Mouse (Mus musculus) forebrain, embryonic 15.5 days (tissue): Measurements from ENCODE around the gene Btf3. TPM values are rescaled to one million over a fixed set of nuclear protein-coding genes. Genes with fewer than 3 reads are reported as not detected.

Experiments used
- ATAC-seq: fragments of 200-750 bp; cut with Nextera tagmentation; replicated peaks from 2 replicates; pipeline ENCODE4 v1.8.0; 2017; ENCODE audit warnings: mild to moderate bottlenecking, moderate TSS enrichment, moderate library complexity
- H3K27ac ChIP-seq: fragments of 300-500 bp; sonication (generic); replicated peaks from 2 replicates; pipeline ENCODE4 v1.5.1; 2015; ENCODE audit warnings: mild to moderate bottlenecking, inconsistent platforms
- H3K27me3 ChIP-seq: fragments of 300-500 bp; sonication (generic); 2 replicates; pipeline ENCODE4 v1.6.1; 2015; ENCODE audit warnings: inconsistent platforms
- H3K36me3 ChIP-seq: fragments of 300-500 bp; sonication (generic); 2 replicates; pipeline ENCODE4 v1.6.1; 2015; ENCODE audit warnings: mild to moderate bottlenecking, inconsistent platforms
- H3K4me1 ChIP-seq: fragments of 300-500 bp; sonication (generic); 2 replicates; pipeline ENCODE4 v1.6.1; 2015; ENCODE audit warnings: inconsistent platforms
- H3K4me2 ChIP-seq: fragments of 300-500 bp; sonication (generic); replicated peaks from 2 replicates; pipeline ENCODE4 v1.6.1; 2015; ENCODE audit warnings: mild to moderate bottlenecking, inconsistent platforms
- H3K4me3 ChIP-seq: fragments of 300-500 bp; sonication (generic); 2 replicates; pipeline ENCODE4 v1.5.1; 2015; ENCODE audit warnings: mild to moderate bottlenecking, inconsistent platforms
- H3K9ac ChIP-seq: fragments of 300-500 bp; sonication (generic); replicated peaks from 2 replicates; pipeline ENCODE4 v1.6.1; 2015; ENCODE audit warnings: mild to moderate bottlenecking, inconsistent platforms
- H3K9me3 ChIP-seq: fragments of 300-500 bp; sonication (generic); 2 replicates; pipeline ENCODE4 v1.6.1; 2016; ENCODE audit warnings: inconsistent platforms
- WGBS: fragments of 180-500 bp; shearing (Covaris S2); methylation state at CpG from one replicate; pipeline ENCODE4 v1.1.7; 2015; ENCODE audit warnings: mixed read lengths; 5-methylcytosine and 5-hydroxymethylcytosine counted together
- polyA plus RNA-seq: library from polyadenylated mRNA; unstranded; fragments of >200 nt; fragmentation: Nextera tagmentation; extraction: Ambion mirVana; gene quantifications from 2 replicates; pipeline ENCODE4 v1.2.1, GENCODE M21; 2015

The Btf3 gene
- 585 and 597 TPM in 2 replicates for polyA plus RNA-seq

GRCm38 (mm10) chr13:98316480-98317245, at the start of gene Btf3:
Gene Btf3 (minus strand): TSS chr13:98317006.
- H3K4me3 ChIP-seq = peak within 1 kb of the TSS; percentile 98
- peak; percentile 96 for ATAC-seq
- under 1% methylated on average over 89 of the region's 90 CpGs for WGBS

GRCm38 (mm10) chr13:98365766-98366421, 49.1 kb upstream of the Btf3 start:
- ATAC-seq = peak; percentile 43; the same call in 1 of the 2 replicates
- H3K36me3 ChIP-seq = no peaks in the 10 kb centered on the region
- no peaks in the 10 kb centered on the region; the same call in 1 of the 2 replicates for H3K9me3 ChIP-seq
- H3K27me3 ChIP-seq = peaks cover 84% of the 10 kb centered on the region
- H3K4me3 ChIP-seq = peak overlapping the region; percentile 8
- no peak overlapping the region for H3K9ac ChIP-seq
- peak overlapping the region; percentile 26 for H3K4me2 ChIP-seq
- peaks cover 9% of the 10 kb centered on the region for H3K4me1 ChIP-seq
- under 1% methylated on average over 52 of the region's 52 CpGs for WGBS
- no peak overlapping the region for H3K27ac ChIP-seq

More at GRCm38 (mm10) chr13:98316480-98317245, at the start of gene Btf3:
- Histone ChIP-seq H3K27ac (peak within 1 kb of the TSS; percentile 91), H3K4me1 (peaks cover 26% of the 10 kb centered on the region), H3K4me2 (peak within 1 kb of the TSS; percentile 72), H3K9me3 (no peaks in the 10 kb centered on the region), H3K27me3 (no peaks in the 10 kb centered on the region), H3K36me3 (peaks cover 26% of the 10 kb centered on the region), H3K9ac (peak within 1 kb of the TSS; percentile 97)

- H3K9me3 ChIP-seq = no peaks in the 10 kb centered on the region; the same call in 1 of the 2 replicates
- no peak overlapping the region for H3K9ac ChIP-seq
- WGBS = under 1% methylated on average over 8 of the region's 8 CpGs
- H3K4me3 ChIP-seq = no peak overlapping the region
- no peaks in the 10 kb centered on the region for H3K36me3 ChIP-seq
- peaks cover 86% of the 10 kb centered on the region for H3K27me3 ChIP-seq
- H3K4me1 ChIP-seq = peaks cover 9% of the 10 kb centered on the region
- no peak overlapping the region for H3K4me2 ChIP-seq
- H3K27ac ChIP-seq = no peak overlapping the region
- no peak for ATAC-seq
Measured at GRCm38 (mm10) chr13:98365081-98365480, 48.3 kb upstream of the Btf3 start.

- no peak overlapping the region for H3K4me2 ChIP-seq
- peaks cover 9% of the 10 kb centered on the region for H3K4me1 ChIP-seq
- peaks cover 85% of the 10 kb centered on the region for H3K27me3 ChIP-seq
- no peaks in the 10 kb centered on the region; the same call in 1 of the 2 replicates for H3K9me3 ChIP-seq
- H3K9ac ChIP-seq = no peak overlapping the region
- H3K27ac ChIP-seq = no peak overlapping the region
- H3K36me3 ChIP-seq = no peaks in the 10 kb centered on the region
- H3K4me3 ChIP-seq = no peak overlapping the region
- no peak for ATAC-seq
- WGBS = 5% methylated on average over 4 of the region's 4 CpGs
Measured at GRCm38 (mm10) chr13:98363046-98363445, 46.2 kb upstream of the Btf3 start.

- no peak overlapping the region for H3K4me2 ChIP-seq
- WGBS = 5% methylated on average over 5 of the region's 5 CpGs
Measured at GRCm38 (mm10) chr13:98361161-98361560, 44.4 kb upstream of the Btf3 start.

GRCm38 (mm10) chr13:98360391-98360790, 43.6 kb upstream of the Btf3 start:
- peaks cover 78% of the 10 kb centered on the region for H3K27me3 ChIP-seq
- 6% methylated on average over 6 of the region's 6 CpGs for WGBS
- H3K9ac ChIP-seq = no peak overlapping the region
- H3K36me3 ChIP-seq = no peaks in the 10 kb centered on the region
- H3K4me3 ChIP-seq = no peak overlapping the region
- H3K4me1 ChIP-seq = peaks cover 6% of the 10 kb centered on the region
- H3K9me3 ChIP-seq = no peaks in the 10 kb centered on the region; the same call in 1 of the 2 replicates
- no peak for ATAC-seq
- H3K4me2 ChIP-seq = no peak overlapping the region
- no peak overlapping the region for H3K27ac ChIP-seq

More at GRCm38 (mm10) chr13:98361161-98361560, 44.4 kb upstream of the Btf3 start:
- no peaks in the 10 kb centered on the region; the same call in 1 of the 2 replicates for H3K9me3 ChIP-seq
- H3K27ac ChIP-seq = no peak overlapping the region
- H3K4me3 ChIP-seq = no peak overlapping the region
- ATAC-seq = no peak
- H3K4me1 ChIP-seq = peaks cover 6% of the 10 kb centered on the region
- H3K36me3 ChIP-seq = no peaks in the 10 kb centered on the region
- H3K27me3 ChIP-seq = peaks cover 80% of the 10 kb centered on the region
- H3K9ac ChIP-seq = no peak overlapping the region

GRCm38 (mm10) chr13:98359337-98359736, 42.5 kb upstream of the Btf3 start:
- H3K9me3 ChIP-seq = no peaks in the 10 kb centered on the region
- no peak overlapping the region for H3K9ac ChIP-seq
- H3K4me2 ChIP-seq = no peak overlapping the region
- ATAC-seq = no peak
- peaks cover 70% of the 10 kb centered on the region for H3K27me3 ChIP-seq
- H3K27ac ChIP-seq = no peak overlapping the region
- no peak overlapping the region for H3K4me3 ChIP-seq
- under 1% methylated on average over 8 of the region's 8 CpGs for WGBS
- H3K4me1 ChIP-seq = peaks cover 17% of the 10 kb centered on the region
- H3K36me3 ChIP-seq = no peaks in the 10 kb centered on the region

GRCm38 (mm10) chr13:98358424-98359181, 41.8 kb upstream of the Btf3 start:
- 2% methylated on average over 23 of the region's 23 CpGs for WGBS
- no peak for ATAC-seq
- H3K4me2 ChIP-seq = no peak overlapping the region
- no peak overlapping the region for H3K9ac ChIP-seq
- no peak overlapping the region for H3K27ac ChIP-seq
- H3K36me3 ChIP-seq = no peaks in the 10 kb centered on the region
- H3K4me3 ChIP-seq = no peak overlapping the region
- peaks cover 72% of the 10 kb centered on the region for H3K27me3 ChIP-seq
- no peaks in the 10 kb centered on the region for H3K9me3 ChIP-seq
- peaks cover 24% of the 10 kb centered on the region for H3K4me1 ChIP-seq

- Histone ChIP-seq H3K36me3 (no peaks in the 10 kb centered on the region), H3K4me2 (no peak overlapping the region), H3K4me1 (peaks cover 24% of the 10 kb centered on the region), H3K9ac (no peak overlapping the region), H3K4me3 (no peak overlapping the region), H3K9me3 (no peaks in the 10 kb centered on the region), H3K27me3 (peaks cover 70% of the 10 kb centered on the region), H3K27ac (no peak overlapping the region)
- WGBS = 3% methylated on average over 18 of the region's 18 CpGs
- ATAC-seq = no peak
Measured at GRCm38 (mm10) chr13:98357433-98358423, 40.9 kb upstream of the Btf3 start.

GRCm38 (mm10) chr13:98356973-98357425, 40.2 kb upstream of the Btf3 start:
- ATAC-seq = no peak
- Histone ChIP-seq H3K9me3 (no peaks in the 10 kb centered on the region), H3K4me1 (peaks cover 24% of the 10 kb centered on the region), H3K27me3 (peaks cover 70% of the 10 kb centered on the region), H3K9ac (no peak overlapping the region), H3K27ac (no peak overlapping the region), H3K4me2 (no peak overlapping the region), H3K36me3 (no peaks in the 10 kb centered on the region), H3K4me3 (no peak overlapping the region)
- 9% methylated on average over 6 of the region's 6 CpGs for WGBS
